Mouse (Mus musculus) frontal cortex, postnatal 36 days (tissue): Measurements from ENCODE around the gene Prtn3.
"Not testable (repeated sequence)": the region's sequence is repeated elsewhere in the genome, so short reads cannot be mapped to it uniquely, and the experiment has no call there.

Experiments used
- DNase-seq, 2 experiments: peaks; one replicate each; pipeline ENCODE4 v3.0.0; 2022; ENCODE audit warnings: low spot score in 2 of 2

Gene Prtn3

DNA sequence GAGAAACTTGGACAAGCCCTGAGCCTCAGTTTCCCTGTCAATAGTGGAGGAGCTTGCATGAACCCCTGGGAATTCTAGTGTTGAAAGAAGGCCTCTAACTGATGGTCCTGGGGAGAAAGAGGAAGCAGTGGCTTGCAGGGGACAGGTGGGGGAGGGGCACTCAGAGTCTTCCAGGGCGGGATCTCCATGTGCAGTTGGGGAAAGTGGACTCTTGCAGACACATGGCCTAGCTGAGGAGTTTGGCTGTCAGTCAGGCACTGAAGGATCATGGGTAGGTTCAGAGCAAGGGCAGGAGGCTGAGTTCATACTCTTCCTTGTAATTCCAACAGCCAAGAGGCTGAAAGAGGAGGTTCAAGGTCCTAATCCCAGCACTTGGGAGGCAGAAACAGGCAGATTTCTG, 2.9 kb downstream of the Prtn3 start:
- DNase-seq: no peak

DNA sequence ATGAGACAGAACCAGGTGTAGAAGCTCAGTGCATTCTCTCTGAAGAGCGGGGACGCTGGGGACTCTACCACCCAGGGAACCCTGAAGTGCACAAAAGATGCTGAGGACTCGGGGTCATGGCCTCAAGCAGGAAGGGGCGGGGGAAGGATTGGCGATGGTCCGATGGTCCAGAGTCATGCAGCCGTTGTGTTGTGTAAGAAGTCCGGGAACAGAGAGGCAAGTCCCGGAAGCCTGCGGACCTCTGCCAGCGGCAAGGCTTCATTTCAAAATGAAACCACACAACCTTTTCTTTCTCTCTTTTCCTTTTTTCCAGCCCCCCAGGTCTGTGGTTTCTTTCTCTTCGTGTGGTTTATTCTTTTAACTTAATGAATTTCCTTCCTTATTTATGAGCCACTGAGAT, 3.5 kb downstream of the Prtn3 start:
- DNase-seq: no peak

DNA sequence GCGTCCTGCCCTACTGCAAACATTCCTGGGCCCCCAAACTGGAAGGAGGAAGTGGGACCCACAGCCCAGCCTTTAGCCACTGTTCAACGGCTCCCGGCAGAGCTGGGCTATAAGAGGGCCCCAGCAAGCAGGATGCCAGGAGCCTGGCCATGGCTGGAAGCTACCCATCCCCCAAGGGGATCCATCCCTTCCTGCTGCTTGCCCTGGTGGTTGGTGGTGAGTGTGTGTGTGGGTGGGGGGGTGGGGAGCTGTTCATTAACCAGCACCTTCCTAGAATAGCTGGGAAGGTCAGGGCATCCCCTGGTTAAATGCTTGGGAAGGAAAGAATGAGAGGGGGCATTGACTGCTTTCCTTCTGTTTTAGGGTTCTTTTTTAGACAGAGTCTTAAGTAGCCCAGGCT, 5.3 kb downstream of the Prtn3 start:
- no peak for DNase-seq

DNA sequence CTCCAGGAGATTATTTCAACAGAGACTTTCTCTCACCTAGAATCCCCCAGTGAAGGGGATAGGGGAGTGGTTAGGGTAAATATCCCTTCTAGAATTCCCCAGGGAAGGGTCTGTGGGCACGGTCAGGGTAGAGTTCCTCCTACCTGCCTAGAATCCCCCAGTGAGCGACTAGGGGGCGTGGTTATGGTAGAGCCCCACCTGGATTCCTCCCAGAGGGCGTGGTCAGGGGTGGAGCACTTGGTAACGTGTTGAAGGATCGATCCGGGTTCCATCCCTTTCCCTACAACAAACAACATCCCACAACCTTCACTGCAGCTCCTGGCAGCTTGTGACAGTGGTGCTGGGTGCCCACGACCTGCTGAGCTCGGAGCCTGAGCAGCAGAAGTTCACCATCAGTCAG, 6.4 kb downstream of the Prtn3 start:
- DNase-seq: no peak

DNA sequence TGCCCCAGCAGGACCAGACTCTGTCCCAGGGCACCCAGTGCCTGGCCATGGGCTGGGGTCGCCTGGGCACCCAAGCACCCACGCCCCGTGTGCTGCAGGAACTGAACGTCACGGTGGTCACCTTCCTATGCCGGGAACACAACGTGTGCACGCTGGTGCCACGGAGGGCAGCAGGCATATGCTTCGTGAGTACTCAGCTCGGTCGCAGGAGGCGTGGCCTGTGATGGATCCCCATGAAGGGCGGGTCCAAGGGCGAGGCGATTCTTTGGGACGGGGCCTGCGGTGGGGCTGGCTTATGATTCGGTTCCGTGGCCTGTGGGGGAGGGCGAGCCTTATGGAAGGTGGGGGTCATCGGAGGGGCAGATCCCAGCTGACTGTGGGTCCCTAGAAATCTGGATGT, 7.7 kb downstream of the Prtn3 start:
- no peak for DNase-seq

DNA sequence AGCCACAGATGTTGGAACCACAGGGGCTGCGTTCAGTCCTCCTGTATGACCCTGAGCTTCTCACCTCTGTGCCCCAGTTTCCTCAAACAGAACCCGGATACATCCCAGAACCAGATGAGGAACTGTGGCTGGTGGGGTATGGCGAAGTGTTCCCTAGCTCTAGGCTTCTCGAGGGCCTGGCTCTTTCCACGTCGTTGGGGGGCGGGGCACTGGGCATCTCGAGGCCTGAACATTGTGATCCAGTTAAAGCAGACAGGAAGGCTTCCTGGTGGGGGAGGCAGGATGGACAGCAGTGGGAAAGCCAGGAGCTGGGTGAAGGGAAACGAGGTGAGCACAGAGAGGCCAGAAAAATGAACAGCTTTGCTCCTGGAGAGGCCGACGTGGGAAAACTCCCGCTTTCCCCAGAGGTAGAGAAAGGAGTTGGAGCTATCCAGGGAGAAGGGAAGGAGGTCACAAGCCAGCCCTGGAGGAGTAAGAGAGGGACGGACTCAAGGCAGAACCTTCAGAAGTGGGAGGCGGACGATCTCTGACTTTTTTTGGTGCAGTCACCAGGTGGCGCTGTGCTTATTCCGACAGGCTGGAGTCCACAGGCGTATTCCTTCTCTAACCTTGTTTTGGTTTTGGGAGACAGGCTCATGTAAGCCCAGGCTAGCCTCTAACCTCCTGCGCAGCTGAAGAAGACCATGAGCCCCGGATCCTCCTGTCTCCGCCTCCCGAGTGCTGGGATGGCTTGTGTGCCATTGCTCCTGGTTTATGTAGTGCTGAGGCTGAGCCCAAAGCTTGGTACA, 9.2 kb downstream of the Prtn3 start:
- DNase-seq: peak; percentile 80 to 86

DNA sequence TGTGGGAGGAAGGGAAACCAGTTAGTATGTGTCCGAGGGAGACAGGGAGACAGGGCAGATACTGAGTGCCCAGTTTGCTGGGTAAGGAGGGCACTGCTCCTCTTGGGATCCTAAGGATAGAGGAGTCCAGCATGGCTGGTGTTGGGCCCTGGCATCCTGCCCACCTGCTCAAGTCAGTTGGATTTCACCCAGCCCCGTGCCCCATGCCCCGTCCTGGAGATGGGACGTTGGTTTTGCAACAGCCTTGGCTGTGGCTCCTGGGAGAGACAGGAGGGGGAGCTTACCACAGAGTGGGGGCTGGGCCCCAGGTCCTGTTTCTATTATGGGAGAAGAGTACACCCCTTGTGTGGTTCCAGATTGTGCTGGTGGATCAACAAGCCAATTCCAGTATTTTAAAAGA, 10.2 kb downstream of the Prtn3 start:
- DNase-seq: no peak

DNA sequence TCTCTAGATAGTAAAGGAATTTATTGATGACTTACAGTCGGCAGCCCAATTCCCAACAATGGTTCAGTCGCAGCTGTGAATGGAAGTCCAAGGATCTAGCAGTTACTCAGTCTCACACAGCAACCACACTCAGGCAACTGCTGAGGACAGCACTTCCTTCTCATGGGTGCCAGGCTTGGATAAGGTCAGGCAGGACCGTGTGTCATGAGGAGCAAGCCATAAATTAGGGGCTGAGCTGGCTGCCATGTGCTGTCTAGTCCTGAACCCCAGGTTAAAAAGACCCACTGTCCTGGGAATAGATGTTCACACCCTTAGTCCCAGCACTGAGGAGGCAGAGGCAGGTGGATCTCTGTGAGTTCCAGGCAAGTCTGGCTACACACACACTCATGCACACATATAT, 10.7 kb downstream of the Prtn3 start:
- not testable (repeated sequence) for DNase-seq

DNA sequence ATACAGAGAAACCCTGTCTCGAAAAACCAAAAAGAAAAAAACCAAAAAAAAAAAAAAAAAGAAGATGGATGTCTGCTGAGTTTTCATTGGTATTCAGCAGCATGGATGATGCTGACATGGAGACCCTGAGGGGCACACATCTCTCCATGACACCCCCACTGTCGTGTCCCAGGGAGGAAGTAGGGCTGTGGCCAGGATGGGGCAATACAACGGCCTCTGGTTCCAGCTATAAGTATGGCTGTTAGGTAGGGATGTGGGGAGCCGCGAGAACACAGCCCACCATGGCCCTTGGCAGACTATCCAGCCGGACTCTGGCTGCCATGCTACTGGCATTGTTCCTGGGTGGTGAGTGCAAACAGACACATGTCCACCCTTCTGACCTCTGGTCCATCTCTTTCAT, 11.8 kb downstream of the Prtn3 start, which contains the start of gene Elane:
Gene Elane (plus strand): TSS at position 194 of the 400 bp plus-strand sequence.
- no peak for DNase-seq

DNA sequence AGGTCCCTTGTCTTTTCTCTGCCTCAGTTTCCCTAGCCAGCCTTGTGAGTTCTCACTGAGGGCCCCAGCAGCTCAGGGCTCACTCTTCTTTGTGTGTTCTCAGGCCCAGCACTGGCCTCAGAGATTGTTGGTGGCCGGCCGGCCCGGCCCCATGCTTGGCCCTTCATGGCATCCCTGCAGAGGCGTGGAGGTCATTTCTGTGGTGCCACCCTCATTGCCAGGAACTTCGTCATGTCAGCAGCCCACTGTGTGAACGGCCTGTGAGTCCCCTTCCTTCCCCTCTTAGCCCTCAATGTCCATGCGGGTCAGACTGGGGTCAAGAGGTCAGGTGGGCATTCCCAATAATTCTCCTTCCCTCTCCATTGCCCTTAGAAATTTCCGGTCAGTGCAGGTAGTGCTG, 12.3 kb downstream of the Prtn3 start:
- no peak for DNase-seq

DNA sequence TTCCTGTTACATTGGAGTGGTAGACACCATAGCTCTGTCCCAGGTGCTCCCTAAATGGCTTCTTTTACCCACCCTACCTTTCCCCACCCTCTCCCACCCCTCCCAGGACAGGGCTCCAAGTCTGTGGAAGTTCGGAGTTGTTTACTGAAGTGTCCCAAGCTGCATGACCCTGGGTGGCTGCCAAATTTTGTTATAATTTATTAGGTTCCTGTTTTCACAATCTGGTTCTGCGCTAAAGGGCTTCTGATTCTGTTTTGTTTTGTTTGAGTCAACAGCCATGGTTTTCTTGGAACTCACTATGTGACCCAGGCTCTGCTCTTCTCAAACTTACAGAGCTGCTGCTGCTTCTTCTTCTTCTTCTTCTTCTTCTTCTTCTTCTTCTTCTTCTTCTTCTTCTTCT, 15.1 kb downstream of the Prtn3 start:
- no peak for DNase-seq

DNA sequence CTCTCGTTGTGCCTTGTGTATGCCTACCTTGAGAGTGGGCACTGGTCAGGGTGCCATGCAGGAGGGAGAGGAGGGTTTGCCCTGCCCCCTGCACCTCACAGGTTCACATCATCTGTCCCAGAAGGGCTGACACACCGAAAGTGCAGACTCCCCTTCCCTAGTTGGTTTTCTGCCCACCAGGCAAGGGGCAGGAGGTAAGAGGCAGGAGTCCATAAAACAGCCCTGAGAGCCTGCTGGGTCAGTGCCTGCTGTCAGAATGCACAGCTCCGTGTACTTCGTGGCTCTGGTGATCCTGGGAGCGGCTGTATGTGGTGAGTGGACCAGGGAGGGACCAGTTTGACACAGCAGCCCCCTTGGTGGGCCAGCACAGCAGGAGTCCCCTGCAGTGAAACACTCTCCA, 16.4 kb downstream of the Prtn3 start, which contains the start of gene Cfd:
Gene Cfd (plus strand): TSS at position 184 of the 400 bp plus-strand sequence.
- no peak for DNase-seq

DNA sequence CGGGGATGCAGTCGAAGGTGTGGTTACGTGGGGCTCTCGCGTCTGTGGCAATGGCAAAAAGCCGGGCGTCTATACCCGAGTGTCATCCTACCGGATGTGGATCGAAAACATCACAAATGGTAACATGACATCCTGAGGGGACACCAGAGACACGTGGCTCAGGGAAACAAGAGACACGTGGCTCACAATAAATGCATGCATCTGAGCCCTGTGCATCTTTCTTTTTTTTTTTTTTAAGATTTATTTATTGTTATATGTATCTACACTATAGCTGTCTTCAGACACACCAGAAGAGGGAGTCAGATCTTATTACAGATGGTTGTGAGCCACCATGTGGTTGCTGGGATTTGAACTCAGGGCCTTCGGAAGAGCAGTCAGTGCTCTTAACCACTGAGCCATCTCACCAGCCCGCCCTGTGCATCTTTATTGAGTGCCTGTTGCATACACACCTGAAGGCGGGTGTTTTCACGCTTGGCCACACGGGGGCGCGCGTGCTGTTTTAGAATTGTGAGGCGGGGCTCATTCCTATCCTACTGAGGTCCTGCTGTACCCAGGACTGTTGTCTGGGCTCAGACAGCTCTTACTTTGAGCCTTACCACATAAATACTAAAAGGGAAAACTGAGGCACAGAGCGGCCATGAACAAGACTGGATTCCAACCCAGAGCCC, 18.3 kb downstream of the Prtn3 start:
- DNase-seq: peak; percentile 79 to 81

DNA sequence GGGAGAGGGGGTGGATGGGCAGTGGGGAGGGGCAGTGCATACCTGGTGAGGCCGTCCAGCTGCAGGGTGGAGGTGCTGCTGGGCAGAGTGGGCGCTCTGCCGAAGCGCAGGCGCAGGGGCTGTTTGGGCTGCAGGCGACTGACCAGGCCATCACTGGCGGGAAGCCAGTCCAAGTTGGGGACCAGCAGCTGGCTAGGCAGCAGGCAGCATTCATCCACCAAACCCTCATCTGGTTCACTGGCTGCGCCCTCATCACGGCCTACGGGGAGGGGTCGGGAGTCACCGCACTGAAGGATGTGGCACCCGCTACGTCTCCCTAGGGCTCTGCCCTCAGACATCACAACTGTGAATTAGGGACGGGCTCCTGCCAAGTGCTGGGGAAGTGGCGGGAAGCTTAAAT, 22.0 kb downstream of the Prtn3 start:
- no peak for DNase-seq

DNA sequence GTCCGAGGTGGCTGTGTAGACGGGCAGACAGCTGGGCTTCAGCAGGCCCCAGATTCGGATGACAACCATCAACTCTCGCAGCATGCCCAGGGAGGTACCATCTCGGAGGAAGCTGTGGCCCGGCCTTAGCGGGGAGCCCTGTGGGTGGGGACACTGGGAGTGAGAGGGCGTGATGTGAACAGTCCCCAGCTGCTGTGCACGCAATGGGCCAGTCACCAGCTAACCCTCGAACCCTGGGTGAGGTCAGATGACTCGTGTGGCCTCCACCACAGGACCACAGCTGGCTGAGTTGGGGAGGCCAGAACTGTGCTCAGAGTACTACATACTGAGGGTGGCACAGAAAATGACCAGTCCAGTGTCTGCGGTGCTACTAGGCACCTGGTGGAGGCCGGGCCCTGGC, 22.5 kb downstream of the Prtn3 start:
- no peak for DNase-seq

DNA sequence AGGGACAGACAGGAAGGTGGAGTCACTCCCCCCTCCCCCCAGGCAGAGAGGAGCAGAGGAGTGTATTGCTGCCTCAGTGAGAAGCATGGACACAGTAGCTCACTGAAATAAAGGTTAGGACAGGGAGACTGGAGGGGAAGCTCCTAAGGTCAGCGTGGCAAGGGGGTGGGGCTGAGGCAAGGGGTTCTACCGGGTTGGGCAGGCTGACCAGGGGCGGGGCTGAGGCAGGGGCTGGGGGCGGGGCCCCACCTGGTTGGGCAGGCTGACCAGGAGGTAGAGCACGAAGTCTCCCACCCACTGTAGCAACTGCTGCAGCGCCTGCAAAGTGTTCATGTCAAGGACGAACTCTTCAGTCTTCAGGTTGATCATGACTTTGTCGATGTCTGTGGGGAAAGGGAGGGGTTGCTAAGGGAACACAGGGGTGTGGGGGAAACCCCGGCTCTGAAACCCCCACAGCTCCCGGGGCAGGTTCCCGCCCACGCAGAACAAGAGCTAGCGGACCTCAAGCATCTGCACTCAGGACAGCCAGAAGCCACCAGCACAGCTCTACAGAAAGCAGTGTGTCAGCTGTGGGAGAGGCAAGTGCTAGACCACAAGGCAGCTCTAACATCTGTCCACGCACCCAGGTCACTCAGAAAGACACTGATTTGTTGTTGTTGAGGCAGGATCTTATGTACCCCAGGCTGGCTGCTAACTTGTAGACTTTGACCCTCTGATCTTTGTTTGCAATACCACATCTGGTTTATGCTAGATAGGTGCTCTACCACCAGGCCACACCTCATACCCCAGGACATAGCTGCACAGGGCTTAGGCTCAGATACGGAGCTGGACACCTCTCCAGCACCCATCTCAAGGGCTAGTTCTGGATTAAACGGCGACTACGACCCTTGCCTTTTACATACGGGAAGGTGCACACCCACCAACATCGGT, 23.3 kb downstream of the Prtn3 start:
- DNase-seq: no peak

DNA sequence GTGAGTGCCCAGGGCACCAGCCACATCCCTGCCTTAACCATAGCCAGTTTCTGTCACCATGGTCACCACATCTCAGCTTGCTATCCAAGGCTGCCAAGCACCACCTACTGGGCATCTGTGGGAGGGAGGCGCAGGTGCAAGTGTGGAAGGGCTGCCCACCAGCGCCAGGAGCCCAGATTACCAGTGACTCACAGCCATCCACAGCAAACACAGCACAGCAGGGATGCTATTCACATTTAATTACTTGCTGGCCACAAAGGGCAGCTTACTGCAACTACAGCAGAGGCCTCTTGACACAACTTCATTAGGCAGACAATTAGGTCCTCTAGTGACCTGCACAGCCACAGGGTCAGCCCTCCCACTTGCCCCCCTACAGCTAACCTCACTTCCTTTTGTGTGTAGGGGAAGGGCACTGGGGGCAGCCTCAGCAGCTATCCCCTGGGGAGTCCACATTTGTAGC, 26.7 kb downstream of the Prtn3 start:
- DNase-seq: peak; percentile 80 to 89

DNA sequence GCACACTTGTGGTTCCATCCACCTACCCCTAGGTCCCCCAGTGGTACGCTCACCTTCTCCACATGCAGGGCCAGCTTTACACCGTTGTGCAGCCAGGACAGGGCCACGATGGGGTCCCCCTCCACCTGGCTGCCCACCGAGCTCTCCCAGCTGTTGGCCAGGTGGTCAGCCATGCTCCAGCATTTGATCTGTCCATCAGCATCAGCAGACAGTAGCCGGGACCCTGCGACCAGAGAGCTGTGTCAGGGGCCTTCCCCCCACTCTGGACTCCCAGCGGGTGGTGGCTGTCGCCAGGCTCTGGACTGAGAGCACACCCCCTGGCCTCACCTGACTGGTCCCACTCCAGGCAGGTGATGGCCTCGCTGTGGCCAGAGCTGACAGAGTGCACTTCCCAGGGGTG, 32.4 kb downstream of the Prtn3 start:
- no peak for DNase-seq

DNA sequence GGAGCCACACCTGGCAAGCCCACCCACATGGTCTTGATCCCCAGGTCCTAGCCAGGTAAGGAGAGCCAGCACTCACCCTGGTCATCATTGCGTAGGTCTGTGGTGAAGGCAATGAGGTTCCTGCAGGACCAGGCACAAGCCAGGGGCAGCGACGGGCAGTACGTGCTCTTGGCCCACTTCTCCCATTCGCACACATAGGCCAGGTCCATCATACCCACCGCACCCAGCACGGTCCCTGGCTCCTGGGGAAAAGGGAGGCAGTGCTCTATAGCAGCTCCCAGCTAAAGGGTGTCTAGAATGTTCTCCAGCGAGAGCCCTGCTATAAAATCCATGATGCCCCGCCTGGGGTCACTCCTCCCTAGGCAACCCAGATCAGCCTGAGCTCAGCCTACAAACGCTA, 33.1 kb downstream of the Prtn3 start:
- DNase-seq: no peak

DNA sequence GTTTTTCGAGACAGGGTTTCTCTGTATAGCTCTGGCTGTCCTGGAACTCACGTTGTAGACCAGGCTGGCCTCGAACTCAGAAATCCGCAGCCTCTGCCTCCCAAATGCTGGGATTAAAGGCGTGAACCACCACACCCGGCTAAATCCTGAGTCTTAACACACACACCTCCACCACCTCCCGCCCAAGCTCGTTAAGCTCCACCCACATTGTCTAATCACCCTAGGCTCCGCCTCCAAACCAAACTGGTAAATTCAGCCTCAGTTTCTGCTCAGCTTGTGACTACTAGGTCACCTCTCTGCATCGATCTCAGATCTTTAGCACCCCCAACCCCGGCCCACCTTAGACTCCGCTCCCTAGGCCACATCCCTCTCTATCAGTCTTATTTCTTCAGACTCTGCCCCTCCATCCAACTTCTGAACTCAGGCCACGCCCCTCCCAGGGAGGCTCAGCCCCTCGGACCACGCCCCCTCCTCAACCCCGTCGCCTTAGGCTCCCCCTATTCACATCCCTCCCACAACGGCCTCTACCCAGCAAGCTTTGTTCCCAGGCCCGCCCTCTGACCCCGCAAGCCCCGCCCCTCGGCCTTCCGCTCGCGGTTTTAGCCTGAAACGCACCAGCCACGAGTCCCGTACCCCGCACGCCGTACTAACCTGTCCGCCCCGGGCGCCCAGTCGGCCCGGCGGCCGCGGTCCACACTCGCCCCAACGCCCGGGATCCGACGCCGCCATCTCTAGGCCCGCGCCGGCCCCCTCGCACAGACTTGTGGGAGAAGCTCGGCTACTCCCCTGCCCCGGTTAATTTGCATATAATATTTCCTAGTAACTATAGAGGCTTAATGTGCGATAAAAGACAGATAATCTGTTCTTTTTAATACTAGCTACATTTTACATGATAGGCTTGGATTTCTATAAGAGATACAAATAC, 34.2 kb downstream of the Prtn3 start, which contains the start of gene Med16:
Gene Med16 (minus strand): TSS at position 757 of the 925 bp plus-strand sequence.
- DNase-seq: peak; percentile 94 to 97
